Mouse (Mus musculus): ENCODE results near the gene Akip1. TPM values are rescaled to one million over a fixed set of nuclear protein-coding genes. Genes with fewer than 3 reads are reported as not detected.
A peak's percentile ranks its signal among the peaks of the same experiment; 100 is the strongest.

Gene Akip1
- total RNA-seq, 1 experiment from 2014 or later = 32.2 TPM

GRCm38 (mm10) chr7:109707023-109707785 lies 3.7 kb downstream of the Akip1 start:
- DNase-seq = peak; percentile 70

GRCm38 (mm10) chr7:109708961-109709382 lies 5.5 kb downstream of the Akip1 start:
- DNase-seq = peak; percentile 37

GRCm38 (mm10) chr7:109710069-109710468 lies 6.6 kb downstream of the Akip1 start:
- no peak for DNase-seq

GRCm38 (mm10) chr7:109712198-109712597 lies 8.7 kb downstream of the Akip1 start:
- no peak for DNase-seq

- no peak for DNase-seq
Measured at GRCm38 (mm10) chr7:109713434-109713982, 10.0 kb downstream of the Akip1 start.

- peak; percentile 48 for DNase-seq
Measured at GRCm38 (mm10) chr7:109719286-109719685, 15.8 kb downstream of the Akip1 start.

GRCm38 (mm10) chr7:109722618-109723017 lies 19.1 kb downstream of the Akip1 start:
- DNase-seq = no peak

- DNase-seq = no peak
Measured at GRCm38 (mm10) chr7:109723114-109723513, 19.6 kb downstream of the Akip1 start.

GRCm38 (mm10) chr7:109723697-109724096 lies 20.2 kb downstream of the Akip1 start, which contains the start of gene BC051019:
BC051019 (minus strand) TSS chr7:109723850.
- no peak for DNase-seq

GRCm38 (mm10) chr7:109731626-109732025 lies 28.1 kb downstream of the Akip1 start, which contains the start of gene Ascl3:
Ascl3 (minus strand) TSS chr7:109731726.
- DNase-seq = no peak

GRCm38 (mm10) chr7:109734806-109735205 lies 31.3 kb downstream of the Akip1 start:
- DNase-seq = peak; percentile 47

- no peak for DNase-seq
Measured at GRCm38 (mm10) chr7:109739822-109740370, 36.4 kb downstream of the Akip1 start.

GRCm38 (mm10) chr7:109741060-109741459 lies 37.6 kb downstream of the Akip1 start:
- DNase-seq = no peak

GRCm38 (mm10) chr7:109741703-109742102 lies 38.2 kb downstream of the Akip1 start:
- no peak for DNase-seq

GRCm38 (mm10) chr7:109747747-109748146 lies 44.3 kb downstream of the Akip1 start:
- no peak for DNase-seq

GRCm38 (mm10) chr7:109751427-109752007 lies 48.0 kb downstream of the Akip1 start:
- DNase-seq = no peak

GRCm38 (mm10) chr7:109752008-109752925 lies 48.8 kb downstream of the Akip1 start, which contains the start of gene Tmem9b:
Tmem9b (minus strand) TSS chr7:109752875.
- peak; percentile 91 for DNase-seq

- no peak for DNase-seq
Measured at GRCm38 (mm10) chr7:109754034-109754433, 50.5 kb downstream of the Akip1 start.

GRCm38 (mm10) chr7:109756291-109756690 lies 52.8 kb downstream of the Akip1 start:
- DNase-seq = no peak

Measured in adrenal gland, postnatal 14 days (tissue).